Mouse (Mus musculus): ENCODE results near the gene Olfr1012.
"Not testable (repeated sequence)": the region's sequence is repeated elsewhere in the genome, so short reads cannot be mapped to it uniquely, and the experiment has no call there.

Gene Olfr1012

DNA sequence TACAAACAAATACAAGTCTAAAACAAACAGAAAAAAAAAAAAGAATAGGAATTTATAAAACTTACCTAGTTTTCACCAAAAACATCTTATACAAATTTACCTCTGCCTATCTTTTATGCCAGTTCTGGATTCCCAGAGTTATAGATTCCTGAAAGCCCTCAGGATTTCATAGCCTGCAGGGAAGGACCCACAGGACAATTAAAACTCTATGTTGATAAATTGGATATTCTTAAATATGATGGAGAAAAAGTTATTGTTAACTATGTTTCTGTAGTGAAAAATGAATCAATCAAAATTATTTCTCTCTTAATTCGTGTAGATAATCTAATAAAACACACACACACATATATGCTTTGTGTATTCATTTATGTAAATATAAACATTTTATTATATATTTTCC, at the start of gene Olfr1012:
Olfr1012 (minus strand) TSS at position 101 of the 400 bp plus-strand sequence.
- no peak for DNase-seq (ENCODE audit: extremely low read depth, low read depth, low spot score)

DNA sequence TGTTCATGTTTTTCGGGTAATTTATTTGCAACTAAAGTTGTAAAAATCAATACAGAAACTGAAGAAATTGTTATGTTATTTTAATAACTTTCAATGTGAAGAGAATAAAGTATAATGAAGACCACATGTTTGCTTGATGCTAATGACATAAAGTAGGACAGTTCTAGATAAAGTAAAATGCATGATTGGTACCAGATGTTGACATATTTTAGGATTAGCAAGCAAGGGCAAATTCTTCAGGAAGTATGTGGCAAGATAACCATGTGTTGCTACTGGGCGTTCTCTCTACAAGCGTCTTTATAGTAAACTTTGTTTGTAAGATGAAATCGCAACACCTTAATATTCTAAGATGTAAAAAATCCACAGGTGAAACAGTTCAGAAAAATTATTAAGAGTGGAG, 41.9 kb upstream of the Olfr1012 start:
- DNase-seq (ENCODE audit: extremely low read depth, low read depth, low spot score), result no peak

DNA sequence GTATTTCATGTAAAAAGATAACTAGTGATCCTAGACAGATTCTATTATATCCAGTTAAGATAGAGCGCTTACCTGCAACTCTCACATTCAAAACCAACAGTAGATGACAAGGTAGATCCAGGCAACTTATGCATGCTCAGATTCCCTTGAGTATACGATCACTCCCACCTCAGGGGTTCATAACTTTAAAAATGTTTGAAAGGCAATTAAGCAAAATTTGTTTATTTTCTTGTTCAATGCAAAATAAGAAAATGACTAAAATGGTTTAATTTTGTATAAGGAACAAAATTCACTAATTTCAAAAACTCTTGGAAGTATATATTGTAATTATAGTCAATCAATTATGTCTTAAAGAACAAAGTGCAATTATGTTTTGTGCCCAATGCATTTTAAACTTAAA, 39.9 kb upstream of the Olfr1012 start, which contains the start of gene Olfr1016:
Olfr1016 (minus strand) TSS at position 101 of the 400 bp plus-strand sequence.
- DNase-seq (ENCODE audit: extremely low read depth, low read depth, low spot score), result no peak

DNA sequence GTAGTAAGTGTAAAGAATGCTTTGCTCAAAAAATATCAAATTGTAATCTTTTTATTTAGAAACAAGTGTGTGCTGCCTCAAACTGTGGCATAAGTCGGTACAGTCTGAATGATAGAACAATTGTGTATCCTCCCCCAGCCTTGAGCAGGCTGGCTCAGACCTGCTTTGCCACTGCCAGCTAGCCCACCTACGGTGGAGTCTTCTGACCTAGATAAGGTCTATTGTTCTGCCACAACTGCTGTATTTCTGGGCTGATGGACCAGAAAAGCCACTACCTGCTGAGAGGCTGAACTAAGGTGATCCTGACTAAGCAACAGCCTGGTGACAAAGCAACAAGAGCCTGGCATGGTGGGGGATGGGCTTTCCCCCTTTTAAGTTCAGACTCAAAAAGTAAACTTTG, 29.8 kb upstream of the Olfr1012 start:
- DNase-seq (ENCODE audit: extremely low read depth, low read depth, low spot score), result no peak

DNA sequence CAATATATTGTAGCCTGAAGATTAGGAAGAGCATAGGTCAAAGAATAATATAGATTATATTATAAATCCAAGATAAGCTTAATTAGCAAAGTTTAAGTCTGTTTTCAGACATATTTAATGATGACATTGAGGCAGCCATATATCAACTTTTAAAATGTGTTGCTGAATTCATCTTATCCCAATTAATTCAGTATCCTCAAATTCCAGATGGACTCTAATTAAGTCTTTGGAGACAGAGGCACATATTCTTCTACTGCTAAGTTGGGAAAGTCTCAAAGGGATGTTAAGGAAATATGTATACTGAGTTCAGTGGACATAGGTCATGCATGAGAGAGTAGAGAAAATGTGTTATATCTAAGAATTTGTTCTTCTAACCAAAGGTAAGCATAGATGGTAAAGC, 19.2 kb upstream of the Olfr1012 start, which contains the start of gene Olfr1015:
Olfr1015 (plus strand) TSS at position 301 of the 400 bp plus-strand sequence.
- no peak for DNase-seq (ENCODE audit: extremely low read depth, low read depth, low spot score)

DNA sequence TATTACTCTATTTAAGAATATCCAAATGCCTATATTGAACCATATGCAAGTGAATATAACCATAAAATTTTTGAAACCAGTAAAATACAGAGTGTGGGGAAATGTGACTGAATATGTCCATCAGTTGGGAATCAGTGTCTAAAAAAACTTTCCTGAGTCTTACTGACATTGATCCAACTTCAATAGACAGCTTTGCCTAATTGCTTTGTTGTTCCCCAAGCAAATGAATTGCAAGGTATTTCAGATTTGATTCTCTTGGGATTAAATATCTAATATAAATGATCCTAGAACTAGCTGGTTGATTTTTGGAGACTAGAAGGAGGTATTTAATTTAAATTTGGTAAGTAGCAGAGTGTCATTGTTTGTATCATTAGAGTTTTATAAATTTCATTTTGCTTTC, 9.8 kb upstream of the Olfr1012 start, which contains the start of gene Olfr1014:
Olfr1014 (plus strand) TSS at position 301 of the 400 bp plus-strand sequence.
- no peak for DNase-seq (ENCODE audit: extremely low read depth, low read depth, low spot score)

DNA sequence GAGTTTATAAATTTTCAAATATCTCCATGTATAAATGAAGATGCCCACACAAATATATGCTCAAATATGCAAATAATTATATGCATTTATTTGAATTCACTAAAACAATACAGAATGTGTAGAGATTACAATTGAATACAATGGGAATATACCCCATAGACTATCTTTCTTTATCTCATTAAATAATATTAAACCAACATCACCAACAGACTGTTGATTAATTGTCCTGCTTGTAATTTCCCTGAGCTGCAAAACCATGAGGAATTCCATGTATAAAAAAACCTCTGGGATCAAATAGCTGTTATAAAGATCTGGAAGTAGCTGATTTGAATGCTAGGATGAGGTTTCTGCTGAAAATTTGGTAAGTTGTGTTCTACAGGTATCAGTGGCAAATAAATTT, 4.2 kb upstream of the Olfr1012 start, which contains the start of gene Olfr1013:
Olfr1013 (plus strand) TSS at position 301 of the 400 bp plus-strand sequence.
- DNase-seq (ENCODE audit: extremely low read depth, low read depth, low spot score), result no peak

DNA sequence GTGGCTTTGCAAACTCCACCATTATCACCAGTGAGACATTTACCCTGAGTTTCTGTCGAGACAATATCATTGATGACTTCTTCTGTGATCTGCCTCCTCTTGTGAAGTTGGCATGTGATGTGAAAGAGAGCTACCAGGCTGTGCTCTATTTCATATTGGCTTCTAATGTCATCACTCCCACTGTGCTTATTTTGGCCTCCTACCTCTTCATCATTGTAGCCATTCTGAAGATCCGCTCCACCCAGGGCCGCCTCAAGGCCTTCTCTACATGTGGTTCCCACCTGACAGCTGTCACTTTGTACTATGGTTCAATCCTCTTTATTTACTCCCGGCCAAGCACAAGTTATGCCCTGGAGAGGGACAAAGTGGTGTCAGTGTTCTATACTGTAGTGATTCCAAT, 8.7 kb downstream of the Olfr1012 start:
- DNase-seq (ENCODE audit: extremely low read depth, low read depth, low spot score), result no peak

DNA sequence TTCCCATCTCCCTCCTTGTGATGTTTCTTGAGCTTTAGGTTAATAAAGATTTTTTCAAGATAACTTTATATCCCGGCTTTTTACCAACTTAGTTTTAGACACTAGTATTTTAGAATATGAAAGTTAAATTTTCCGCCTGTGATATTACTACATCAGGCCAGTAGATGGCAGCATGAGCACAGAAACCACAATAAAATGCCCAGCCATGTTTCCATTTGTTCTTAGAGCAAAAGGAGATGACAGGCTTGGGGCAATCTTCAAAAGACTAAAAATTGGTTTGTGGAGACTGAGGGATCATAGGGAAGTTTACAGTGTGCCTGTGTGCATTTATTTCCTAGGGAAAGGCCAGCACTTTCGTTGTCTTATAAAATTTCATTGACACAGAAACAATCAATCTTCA, 36.8 kb downstream of the Olfr1012 start:
- no peak for DNase-seq (ENCODE audit: extremely low read depth, low read depth, low spot score)

DNA sequence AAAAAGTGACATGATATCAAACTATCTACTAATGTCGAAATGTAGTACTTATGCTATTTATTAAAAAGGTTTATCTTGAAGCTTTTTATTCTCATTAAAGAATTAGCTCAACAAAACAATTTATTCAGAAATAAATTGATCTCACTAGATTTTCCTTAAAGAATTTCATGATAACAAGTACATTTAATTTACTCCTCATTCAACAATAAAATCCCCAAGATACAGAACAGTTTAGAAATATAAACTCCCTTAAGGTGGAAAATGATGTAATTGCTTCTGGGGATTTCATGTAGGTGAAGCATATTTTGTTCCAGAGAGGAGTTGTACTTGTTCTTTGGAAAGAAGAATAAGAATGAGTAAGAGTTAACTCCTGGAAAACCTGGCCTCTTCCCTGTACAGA, 47.4 kb downstream of the Olfr1012 start, which contains the start of gene Olfr1009:
Olfr1009 (plus strand) TSS at position 301 of the 400 bp plus-strand sequence.
- no peak for DNase-seq (ENCODE audit: extremely low read depth, low read depth, low spot score)

DNA sequence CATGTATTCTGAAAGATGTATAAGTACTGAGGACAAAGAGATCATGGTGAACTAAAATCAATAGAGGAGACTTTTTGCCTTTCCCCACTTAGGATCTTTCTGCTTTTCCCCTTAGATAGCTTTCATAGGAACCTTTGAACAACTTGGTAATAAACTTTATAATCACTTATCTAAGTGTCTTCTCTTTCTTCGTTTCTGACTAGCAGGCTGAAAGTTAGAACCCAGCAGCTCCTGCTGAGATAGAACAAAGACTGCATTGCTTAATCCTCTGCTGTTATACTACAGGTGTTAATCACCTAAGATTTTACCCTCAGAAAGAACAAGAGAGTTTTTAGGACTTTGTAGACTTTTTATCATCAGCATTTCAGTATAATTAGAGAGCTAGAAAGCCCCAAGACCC, 51.4 kb downstream of the Olfr1012 start:
- DNase-seq (ENCODE audit: extremely low read depth, low read depth, low spot score), result no peak

DNA sequence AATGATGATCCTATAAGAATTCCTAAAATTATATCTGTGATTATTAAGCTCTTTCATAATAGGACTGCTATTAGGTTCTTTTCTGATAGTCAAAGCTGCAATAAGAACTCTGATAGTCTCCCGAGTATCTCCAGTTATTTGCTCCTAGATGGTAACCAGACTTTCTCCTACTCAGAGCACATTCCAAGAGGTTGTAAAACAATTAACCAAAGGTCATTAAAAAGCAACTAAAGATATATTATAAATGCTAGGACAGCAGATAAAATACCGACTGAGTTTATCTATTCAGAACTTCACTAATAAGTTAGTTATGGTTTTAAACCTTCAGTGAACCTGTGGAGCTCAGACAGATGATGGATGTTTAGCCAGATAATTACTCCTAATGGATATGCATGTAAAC, 51.9 kb downstream of the Olfr1012 start:
- not testable (repeated sequence) for DNase-seq (ENCODE audit: extremely low read depth, low read depth, low spot score)
